Mouse (Mus musculus) cerebellum, adult 2 months (tissue): ENCODE measurements around the gene Capn15.

ENCODE experiments used
- CTCF ChIP-seq: fragments of 200-500 bp; IDR thresholded peaks from 2 replicates; pipeline ENCODE4 v1.5.1; 2011; ENCODE audit warnings: low read depth, mild to moderate bottlenecking, control low read depth, low read length, moderate library complexity, borderline replicate concordance; ENCODE audit not compliant: insufficient read depth
- POLR2A ChIP-seq: fragments of 200-500 bp; IDR thresholded peaks from 2 replicates; pipeline ENCODE4 v1.6.1; 2011; ENCODE audit warnings: low read length, control low read depth, borderline replicate concordance; ENCODE audit not compliant: insufficient read depth

- no peak for TF ChIP-seq POLR2A
- TF ChIP-seq CTCF: no peak
These were observed 37.5 kb downstream of the Capn15 start for GRCm38 (mm10) chr17:25948051-25948450.
